Mouse (Mus musculus): ENCODE measurements around the gene Olfr1474. TPM values are rescaled to one million over a fixed set of nuclear protein-coding genes. Genes with fewer than 3 reads are reported as not detected.

Gene Olfr1474
- not detected for polyA plus RNA-seq (2014; fragmentation: Illumina TruSeq; extraction: RNeasy Lipid Tissue Mini Kit (QIAGEN cat#74804); ENCODE audit: low read depth, low replicate concordance)

GRCm38 (mm10) chr19:13469265-13469664 lies at the start of gene Olfr1474:
Gene Olfr1474, plus strand, starts transcription at chr19:13469565.

GRCm38 (mm10) chr19:13443109-13443508 lies 26.3 kb upstream of the Olfr1474 start, which contains the start of gene Olfr1471:
Gene Olfr1471, plus strand, starts transcription at chr19:13443409.

GRCm38 (mm10) chr19:13455986-13456385 lies 13.4 kb upstream of the Olfr1474 start, which contains the start of gene Olfr1472:
Gene Olfr1472, minus strand, starts transcription at chr19:13456086.

GRCm38 (mm10) chr19:13480096-13480495 lies 10.7 kb downstream of the Olfr1474 start, which contains the start of gene Olfr1475:
Gene Olfr1475, minus strand, starts transcription at chr19:13480196.

GRCm38 (mm10) chr19:13500246-13500645 lies 30.9 kb downstream of the Olfr1474 start, which contains the start of gene Olfr1477:
Gene Olfr1477, plus strand, starts transcription at chr19:13500546.

Other genes with a start within 250 kb of the Olfr1474 start
- not detected for gene Olfr1463, start 238.2 kb upstream of the Olfr1474 start, polyA plus RNA-seq (2014; fragmentation: Illumina TruSeq; extraction: RNeasy Lipid Tissue Mini Kit (QIAGEN cat#74804); ENCODE audit: low read depth, low replicate concordance)
- not detected for gene Olfr1465, start 154.0 kb upstream of the Olfr1474 start, polyA plus RNA-seq (2014; fragmentation: Illumina TruSeq; extraction: RNeasy Lipid Tissue Mini Kit (QIAGEN cat#74804); ENCODE audit: low read depth, low replicate concordance)
- gene Olfr1466, start 130.7 kb upstream of the Olfr1474 start, polyA plus RNA-seq (2014; fragmentation: Illumina TruSeq; extraction: RNeasy Lipid Tissue Mini Kit (QIAGEN cat#74804); ENCODE audit: low read depth, low replicate concordance) = not detected
- gene Olfr1467, start 107.3 kb upstream of the Olfr1474 start, polyA plus RNA-seq (2014; fragmentation: Illumina TruSeq; extraction: RNeasy Lipid Tissue Mini Kit (QIAGEN cat#74804); ENCODE audit: low read depth, low replicate concordance) = not detected
- gene Olfr1469, start 61.7 kb upstream of the Olfr1474 start, polyA plus RNA-seq (2014; fragmentation: Illumina TruSeq; extraction: RNeasy Lipid Tissue Mini Kit (QIAGEN cat#74804); ENCODE audit: low read depth, low replicate concordance) = not detected
- gene Olfr1471, start 26.2 kb upstream of the Olfr1474 start, polyA plus RNA-seq (2014; fragmentation: Illumina TruSeq; extraction: RNeasy Lipid Tissue Mini Kit (QIAGEN cat#74804); ENCODE audit: low read depth, low replicate concordance) = not detected
- not detected for gene Olfr1472, start 13.5 kb upstream of the Olfr1474 start, polyA plus RNA-seq (2014; fragmentation: Illumina TruSeq; extraction: RNeasy Lipid Tissue Mini Kit (QIAGEN cat#74804); ENCODE audit: low read depth, low replicate concordance)
- not detected for gene Olfr1475, start 10.6 kb downstream of the Olfr1474 start, polyA plus RNA-seq (2014; fragmentation: Illumina TruSeq; extraction: RNeasy Lipid Tissue Mini Kit (QIAGEN cat#74804); ENCODE audit: low read depth, low replicate concordance)
- gene Olfr1477, start 31.0 kb downstream of the Olfr1474 start, polyA plus RNA-seq (2014; fragmentation: Illumina TruSeq; extraction: RNeasy Lipid Tissue Mini Kit (QIAGEN cat#74804); ENCODE audit: low read depth, low replicate concordance) = not detected
- gene Olfr1480, start 58.3 kb downstream of the Olfr1474 start, polyA plus RNA-seq (2014; fragmentation: Illumina TruSeq; extraction: RNeasy Lipid Tissue Mini Kit (QIAGEN cat#74804); ENCODE audit: low read depth, low replicate concordance) = not detected
- gene Olfr1484, start 113.9 kb downstream of the Olfr1474 start, polyA plus RNA-seq (2014; fragmentation: Illumina TruSeq; extraction: RNeasy Lipid Tissue Mini Kit (QIAGEN cat#74804); ENCODE audit: low read depth, low replicate concordance) = not detected
- not detected for gene Olfr1487, start 147.8 kb downstream of the Olfr1474 start, polyA plus RNA-seq (2014; fragmentation: Illumina TruSeq; extraction: RNeasy Lipid Tissue Mini Kit (QIAGEN cat#74804); ENCODE audit: low read depth, low replicate concordance)
- not detected for gene Olfr1489, start 162.1 kb downstream of the Olfr1474 start, polyA plus RNA-seq (2014; fragmentation: Illumina TruSeq; extraction: RNeasy Lipid Tissue Mini Kit (QIAGEN cat#74804); ENCODE audit: low read depth, low replicate concordance)
- gene Olfr1490, start 181.5 kb downstream of the Olfr1474 start, polyA plus RNA-seq (2014; fragmentation: Illumina TruSeq; extraction: RNeasy Lipid Tissue Mini Kit (QIAGEN cat#74804); ENCODE audit: low read depth, low replicate concordance) = not detected
- not detected for gene Olfr1491, start 227.7 kb downstream of the Olfr1474 start, polyA plus RNA-seq (2014; fragmentation: Illumina TruSeq; extraction: RNeasy Lipid Tissue Mini Kit (QIAGEN cat#74804); ENCODE audit: low read depth, low replicate concordance)

Data from heart, adult 10 weeks (tissue).